Mouse (Mus musculus): ENCODE measurements around the gene Npr1. TPM values are rescaled to one million over a fixed set of nuclear protein-coding genes. Genes with fewer than 3 reads are reported as not detected.
A peak's percentile ranks its signal among the peaks of the same experiment; 100 is the strongest.

The Npr1 gene
- total and polyA plus RNA-seq, 2 experiments from 2014 or later: 2.0 to 4.1 TPM

GRCm38 (mm10) chr3:90472213-90472612 is 6.5 kb upstream of the Npr1 start:
- H3K36me3 ChIP-seq (ENCODE audit: insufficient read depth, low read length): no peaks in the 10 kb centered on the region
- TF ChIP-seq CTCF (IDR thresholded peaks at IDR 0.05): peak; percentile 51
- H3K4me1 ChIP-seq (ENCODE audit: insufficient read depth, low read length): no peaks in the 10 kb centered on the region
- ATAC-seq (ENCODE audit: low FRiP score) (no peak), DNase-seq (ENCODE audit: low spot score) (no peak)
- H3K9ac ChIP-seq (replicated peaks; ENCODE audit: low read length, poor library complexity, severe bottlenecking): no peak overlapping the region
- H3K9me3 ChIP-seq (ENCODE audit: low read length): no peaks in the 10 kb centered on the region
- no peak overlapping the region for H3K4me2 ChIP-seq (ENCODE audit: low read depth, low read length, poor library complexity, severe bottlenecking)
- WGBS: 33% methylated on average over 3 of the region's 3 CpGs
- H3K27me3 ChIP-seq (ENCODE audit: insufficient read depth, low read length): no peaks in the 10 kb centered on the region
- H3K4me3 ChIP-seq (ENCODE audit: low read depth, low read length): no peak overlapping the region
- H3K27ac ChIP-seq (ENCODE audit: low read depth, low read length): no peak overlapping the region

GRCm38 (mm10) chr3:90467618-90468300 is 2.1 kb upstream of the Npr1 start:
- DNase-seq (ENCODE audit: low spot score) (no peak), ATAC-seq (ENCODE audit: low FRiP score) (no peak)
- 92% methylated on average over 10 of the region's 10 CpGs for WGBS
- Histone ChIP-seq H3K27me3 (ENCODE audit: insufficient read depth, low read length) (peaks cover 23% of the 10 kb centered on the region), H3K36me3 (ENCODE audit: insufficient read depth, low read length) (no peaks in the 10 kb centered on the region), H3K9me3 (ENCODE audit: low read length) (no peaks in the 10 kb centered on the region), H3K9ac (replicated peaks; ENCODE audit: low read length, poor library complexity, severe bottlenecking) (no peak overlapping the region), H3K27ac (ENCODE audit: low read depth, low read length) (no peak overlapping the region), H3K4me1 (ENCODE audit: insufficient read depth, low read length) (0 out of 2 replicates have a peak, but pooled peaks cover 4% of the 10 kb centered on the region), H3K4me3 (ENCODE audit: low read depth, low read length) (no peak overlapping the region), H3K4me2 (ENCODE audit: low read depth, low read length, poor library complexity, severe bottlenecking) (no peak overlapping the region)
- peak; percentile 12; the same call in 1 of the 2 replicates for TF ChIP-seq CTCF (IDR thresholded peaks at IDR 0.05)

GRCm38 (mm10) chr3:90466311-90466766 is 673 bp upstream of the Npr1 start:
- Histone ChIP-seq H3K4me3 (ENCODE audit: low read depth, low read length) (peak overlapping the region; percentile 61), H3K4me1 (ENCODE audit: insufficient read depth, low read length) (0 out of 2 replicates have a peak, but pooled peaks cover 4% of the 10 kb centered on the region), H3K27me3 (ENCODE audit: insufficient read depth, low read length) (peaks cover 32% of the 10 kb centered on the region), H3K4me2 (ENCODE audit: low read depth, low read length, poor library complexity, severe bottlenecking) (peak overlapping the region; percentile 98), H3K36me3 (ENCODE audit: insufficient read depth, low read length) (no peaks in the 10 kb centered on the region), H3K27ac (ENCODE audit: low read depth, low read length) (no peak overlapping the region), H3K9me3 (ENCODE audit: low read length) (no peaks in the 10 kb centered on the region), H3K9ac (replicated peaks; ENCODE audit: low read length, poor library complexity, severe bottlenecking) (0 out of 2 replicates have a peak overlapping the region, but pooled peaks have one; percentile 37)
- under 1% methylated on average over 15 of the region's 15 CpGs for whole genome bisulfite sequencing
- TF ChIP-seq CTCF (IDR thresholded peaks at IDR 0.05): peak; percentile 87
- peak; percentile 45; the same call in 1 of the 2 replicates for ATAC-seq (ENCODE audit: low FRiP score)
- peak; percentile 83 for DNase-seq (ENCODE audit: low spot score)

- no peaks in the 10 kb centered on the region for H3K36me3 ChIP-seq (ENCODE audit: insufficient read depth, low read length)
- H3K9ac ChIP-seq (replicated peaks; ENCODE audit: low read length, poor library complexity, severe bottlenecking): peak overlapping the region; percentile 37
- peaks cover 32% of the 10 kb centered on the region for H3K27me3 ChIP-seq (ENCODE audit: insufficient read depth, low read length)
- TF ChIP-seq CTCF (IDR thresholded peaks at IDR 0.05): no peak
- under 1% methylated on average over 74 of the region's 75 CpGs for WGBS
- 0 out of 2 replicates have a peak, but pooled peaks cover 4% of the 10 kb centered on the region for H3K4me1 ChIP-seq (ENCODE audit: insufficient read depth, low read length)
- no peak overlapping the region for H3K27ac ChIP-seq (ENCODE audit: low read depth, low read length)
- DNase-seq (ENCODE audit: low spot score) (no peak), ATAC-seq (ENCODE audit: low FRiP score) (peak; percentile 34; the same call in 1 of the 2 replicates)
- H3K4me2 ChIP-seq (ENCODE audit: low read depth, low read length, poor library complexity, severe bottlenecking): peak overlapping the region; percentile 98
- no peaks in the 10 kb centered on the region for H3K9me3 ChIP-seq (ENCODE audit: low read length)
- H3K4me3 ChIP-seq (ENCODE audit: low read depth, low read length): peak overlapping the region; percentile 61
These were observed 483 bp downstream of the Npr1 start for GRCm38 (mm10) chr3:90465081-90465685.

- Histone ChIP-seq H3K36me3 (ENCODE audit: insufficient read depth, low read length) (no peaks in the 10 kb centered on the region), H3K9me3 (ENCODE audit: low read length) (no peaks in the 10 kb centered on the region), H3K27me3 (ENCODE audit: insufficient read depth, low read length) (peaks cover 32% of the 10 kb centered on the region), H3K4me1 (ENCODE audit: insufficient read depth, low read length) (0 out of 2 replicates have a peak, but pooled peaks cover 4% of the 10 kb centered on the region), H3K9ac (replicated peaks; ENCODE audit: low read length, poor library complexity, severe bottlenecking) (0 out of 2 replicates have a peak overlapping the region, but pooled peaks have one; percentile 37), H3K4me2 (ENCODE audit: low read depth, low read length, poor library complexity, severe bottlenecking) (peak overlapping the region; percentile 98), H3K4me3 (ENCODE audit: low read depth, low read length) (peak overlapping the region; percentile 61), H3K27ac (ENCODE audit: low read depth, low read length) (no peak overlapping the region)
- TF ChIP-seq CTCF (IDR thresholded peaks at IDR 0.05): no peak
- 8% methylated on average over 36 of the region's 37 CpGs for WGBS
- ATAC-seq (ENCODE audit: low FRiP score) (no peak; the same call in 1 of the 2 replicates), DNase-seq (ENCODE audit: low spot score) (no peak)
These were observed 1.1 kb downstream of the Npr1 start for GRCm38 (mm10) chr3:90464552-90465080.
